Mouse (Mus musculus): ENCODE data around the gene Csgalnact2.

Csgalnact2 gene

GRCm38 (mm10) chr6:118130022-118130421, 8.9 kb downstream of the Csgalnact2 start:
- DNase-seq = no peak

- no peak for DNase-seq
Measured at GRCm38 (mm10) chr6:118127827-118128487, 11.0 kb downstream of the Csgalnact2 start.

GRCm38 (mm10) chr6:118127198-118127597, 11.7 kb downstream of the Csgalnact2 start:
- no peak for DNase-seq

- DNase-seq = no peak
Measured at GRCm38 (mm10) chr6:118126577-118126976, 12.4 kb downstream of the Csgalnact2 start.

DNA sequence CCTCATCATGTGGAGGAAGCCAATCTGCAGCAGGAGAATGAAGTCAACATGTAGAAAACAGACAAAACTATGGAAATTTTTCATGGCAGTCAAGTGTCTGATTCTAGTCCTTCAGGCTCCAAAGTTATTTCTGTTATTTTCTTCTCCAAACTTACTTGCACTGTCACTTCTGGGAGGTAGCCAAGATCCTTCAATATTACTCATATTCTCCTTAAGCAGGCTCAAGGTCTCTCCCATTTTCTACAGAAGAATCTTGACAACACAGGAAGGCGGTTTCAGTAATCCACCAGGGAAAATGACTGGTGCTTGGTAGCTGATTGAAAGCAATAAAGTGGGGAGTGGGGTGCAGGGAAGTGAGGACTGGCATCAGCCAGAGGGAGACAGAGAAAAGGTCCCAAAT, 16.2 kb downstream of the Csgalnact2 start:
- DNase-seq = no peak

DNA sequence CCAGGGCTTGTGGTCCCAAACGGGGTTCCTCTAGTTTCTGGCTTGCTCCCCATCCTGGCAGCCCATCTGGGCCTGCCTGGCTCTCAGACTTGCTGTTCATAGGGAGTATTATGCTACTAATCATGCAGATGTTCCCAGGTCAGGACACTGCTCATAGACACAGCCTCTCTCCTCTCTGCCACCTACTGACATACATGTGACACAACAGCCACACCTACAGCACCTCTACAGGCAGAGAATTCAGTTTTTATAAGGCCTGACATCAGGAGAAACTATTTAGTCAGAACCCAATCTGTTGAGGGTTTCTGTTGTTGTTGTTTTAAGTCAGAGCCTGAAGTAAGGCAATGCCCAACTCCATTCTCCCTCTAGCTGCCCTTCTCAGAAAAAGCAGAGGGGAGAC, 27.1 kb downstream of the Csgalnact2 start:
- no peak for DNase-seq

DNA sequence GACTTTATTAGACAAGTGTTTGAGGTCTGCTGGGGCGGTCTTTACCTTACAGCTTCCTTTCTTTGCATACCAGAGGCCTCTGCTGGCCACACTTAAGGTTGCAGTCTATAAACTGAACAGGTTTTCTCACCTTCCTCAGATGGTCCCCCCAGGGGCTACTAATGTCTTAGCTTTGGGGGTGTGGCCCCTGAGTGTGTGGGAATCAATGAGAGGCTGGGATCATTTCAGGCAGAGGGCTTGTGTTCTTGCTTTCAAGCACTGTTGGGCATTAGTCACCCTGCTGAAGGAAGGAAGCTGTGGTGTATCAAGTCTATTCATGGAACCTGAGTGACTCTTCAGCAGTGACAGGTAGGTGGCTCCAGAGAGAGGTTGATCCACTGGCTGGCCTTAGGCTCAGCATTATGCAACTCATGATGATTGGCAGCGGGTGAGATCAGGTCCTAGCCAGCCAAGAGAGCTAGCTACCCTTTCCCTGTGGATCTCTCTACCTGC, 39.6 kb downstream of the Csgalnact2 start:
- no peak for DNase-seq

DNA sequence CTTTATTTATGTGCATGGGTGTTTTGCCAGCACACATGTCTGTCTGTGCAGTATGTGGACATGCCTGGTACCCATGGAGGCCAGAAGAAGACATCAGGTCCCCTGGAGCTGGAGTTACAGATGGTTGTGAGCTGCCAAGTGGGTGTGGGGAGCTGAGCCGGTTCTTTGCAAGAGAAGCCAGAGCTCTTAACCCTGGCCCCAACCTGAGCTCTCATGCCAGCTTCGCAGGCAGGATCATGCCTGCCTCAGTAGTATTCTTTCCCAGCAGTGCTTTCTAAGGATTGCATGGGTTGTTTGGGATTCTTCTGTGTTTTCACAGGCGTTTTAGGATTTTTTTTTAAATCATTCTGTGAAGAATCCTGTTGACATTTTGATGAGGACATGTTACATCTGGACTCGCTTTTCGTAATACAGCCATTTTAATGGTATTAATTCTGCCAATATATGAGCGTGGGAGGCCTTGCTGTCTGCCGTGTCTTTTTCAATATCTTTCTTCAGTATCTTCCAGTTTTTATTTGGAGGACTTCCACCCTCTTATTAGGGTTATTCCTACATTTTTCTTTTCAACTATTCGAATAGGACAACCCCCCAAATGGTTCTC, 41.1 kb downstream of the Csgalnact2 start:
- DNase-seq = no peak

- DNase-seq = no peak
Measured at GRCm38 (mm10) chr6:118090827-118091226, 48.1 kb downstream of the Csgalnact2 start.

GRCm38 (mm10) chr6:118088750-118089440, 50.0 kb downstream of the Csgalnact2 start:
- DNase-seq = no peak

- peak; percentile 26 for DNase-seq
Measured at GRCm38 (mm10) chr6:118087955-118088354, 51.0 kb downstream of the Csgalnact2 start.

DNA sequence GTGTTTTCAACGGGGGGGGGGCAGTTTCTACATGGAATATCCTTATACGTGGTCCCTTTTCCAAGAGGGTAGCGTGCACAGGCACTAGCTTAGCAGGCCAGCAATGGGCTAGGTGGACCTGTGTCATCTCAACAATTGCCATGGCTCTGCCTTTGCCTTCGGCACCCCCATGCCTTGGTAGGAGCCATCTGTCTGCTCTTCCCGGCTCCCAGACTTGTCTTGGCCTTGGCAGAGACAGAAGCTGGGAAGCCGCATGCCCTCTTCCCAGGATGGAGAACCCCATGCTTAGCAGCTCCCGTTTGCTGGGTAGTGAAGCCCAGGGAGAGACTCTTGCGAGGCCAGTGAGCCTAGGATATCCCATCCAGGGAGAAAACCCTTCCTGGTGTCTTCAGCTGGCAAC, 54.3 kb downstream of the Csgalnact2 start:
- no peak for DNase-seq

DNA sequence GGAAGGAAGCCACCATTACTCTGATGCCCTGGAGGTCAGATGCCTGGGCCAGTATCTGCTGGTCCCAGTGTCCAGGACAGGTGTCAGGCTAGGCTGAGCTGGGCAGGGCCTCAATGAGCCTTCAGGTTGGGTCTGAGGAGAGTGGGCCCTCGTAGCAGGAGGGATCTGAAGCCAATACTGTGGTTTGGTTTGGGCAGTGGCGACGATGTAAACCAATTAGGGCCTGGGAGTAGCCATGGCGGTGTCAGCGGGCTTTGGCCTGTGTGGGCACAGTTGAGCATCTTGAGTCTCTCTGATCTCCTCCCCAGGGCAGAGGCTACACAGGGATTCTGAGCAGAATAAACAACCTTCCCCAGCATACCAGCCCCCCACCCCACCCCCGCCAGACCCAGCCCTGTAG, 55.3 kb downstream of the Csgalnact2 start:
- no peak for DNase-seq

DNA sequence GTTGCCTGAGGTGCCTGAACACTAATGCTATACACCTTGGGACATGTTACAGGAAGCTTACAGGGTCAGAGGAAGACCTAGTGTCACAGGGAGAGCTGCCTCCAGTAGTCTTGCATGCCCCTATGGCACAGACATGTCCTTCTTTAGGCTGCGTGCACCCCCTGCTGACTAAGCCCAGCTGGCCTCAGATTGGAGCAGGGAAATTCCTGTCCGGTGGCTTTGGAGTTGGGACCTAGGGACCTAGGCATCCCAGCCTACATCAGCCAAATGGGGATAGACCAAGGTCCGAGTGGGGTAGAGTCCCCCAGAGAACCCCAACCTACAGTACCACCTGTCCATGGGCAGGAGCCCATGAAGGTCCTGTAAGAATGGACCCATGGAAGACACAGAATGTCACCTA, 56.6 kb downstream of the Csgalnact2 start:
- DNase-seq = no peak

- DNase-seq = no peak
Measured at GRCm38 (mm10) chr6:118080711-118081110, 58.2 kb downstream of the Csgalnact2 start.

- no peak for DNase-seq
Measured at GRCm38 (mm10) chr6:118079762-118080465, 59.0 kb downstream of the Csgalnact2 start.

GRCm38 (mm10) chr6:118079292-118079691, 59.6 kb downstream of the Csgalnact2 start:
- DNase-seq = no peak

GRCm38 (mm10) chr6:118078751-118079150, 60.2 kb downstream of the Csgalnact2 start:
- no peak for DNase-seq

DNA sequence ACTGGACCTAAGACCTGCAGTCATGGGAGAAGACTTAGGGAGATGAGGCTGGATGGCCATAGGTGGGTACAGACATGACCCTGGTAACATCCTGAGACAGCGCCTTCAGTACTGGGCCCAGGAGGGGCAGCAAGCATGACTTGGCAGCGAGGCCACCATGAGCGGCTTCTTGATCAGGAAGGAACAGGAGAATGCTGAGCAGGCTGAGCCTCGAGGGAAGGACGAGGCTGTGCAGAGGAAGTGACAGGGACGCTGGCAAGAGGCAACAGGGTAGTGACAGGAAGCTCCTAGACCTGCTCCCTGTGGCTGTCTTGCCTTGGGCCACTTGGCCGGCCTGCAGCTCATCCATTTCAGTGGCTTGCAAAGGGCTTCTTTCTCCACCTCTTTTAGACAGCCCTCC, 61.5 kb downstream of the Csgalnact2 start:
- no peak for DNase-seq

GRCm38 (mm10) chr6:118076748-118077147, 62.2 kb downstream of the Csgalnact2 start:
- DNase-seq = no peak

- DNase-seq = no peak
Measured at GRCm38 (mm10) chr6:118076256-118076655, 62.7 kb downstream of the Csgalnact2 start.

DNA sequence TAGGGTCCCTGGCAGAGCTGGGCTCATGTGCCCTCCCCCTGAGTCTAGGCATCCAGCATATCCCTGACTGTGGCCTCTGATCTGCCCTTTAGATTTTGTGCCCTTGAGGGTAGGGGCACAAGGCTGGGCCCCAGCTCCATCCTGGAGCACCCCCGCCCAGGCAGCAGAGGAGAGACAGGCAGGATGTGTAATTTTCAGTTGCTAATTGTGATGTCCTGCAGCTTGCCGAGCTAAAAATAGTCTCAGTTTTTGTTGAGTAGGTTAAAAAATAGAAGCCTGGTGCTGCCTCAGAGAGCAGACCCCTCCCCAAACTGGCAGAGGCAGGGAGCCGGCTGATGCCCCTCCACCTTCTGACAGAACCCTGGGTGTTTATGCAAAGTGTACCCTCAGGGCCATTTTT, 64.8 kb downstream of the Csgalnact2 start:
- no peak for DNase-seq

GRCm38 (mm10) chr6:118072176-118072575, 66.8 kb downstream of the Csgalnact2 start:
- DNase-seq = no peak

Measured in thymus, postnatal 14 days (tissue).